Mouse (Mus musculus) bone marrow, adult 2 months (tissue): ENCODE data around the gene 2510009E07Rik. TPM values are rescaled to one million over a fixed set of nuclear protein-coding genes. Genes with fewer than 3 reads are reported as not detected.

Source experiments
- H3K27ac ChIP-seq: fragments of 200-500 bp; 2 replicates; pipeline ENCODE4 v1.5.1; 2012; ENCODE audit warnings: low read depth, mild to moderate bottlenecking, control low read depth, inconsistent platforms, low read length; ENCODE audit not compliant: control insufficient read depth, poor library complexity, insufficient read depth
- H3K4me1 ChIP-seq: fragments of 200-500 bp; 2 replicates; pipeline ENCODE4 v1.6.1; 2011; ENCODE audit warnings: low read length; ENCODE audit not compliant: control insufficient read depth, insufficient read depth
- H3K4me3 ChIP-seq: fragments of 200-500 bp; replicated peaks from 2 replicates; pipeline ENCODE3; 2011; ENCODE audit warnings: mild to moderate bottlenecking, low read depth, low read length, control low read depth; ENCODE audit not compliant: control insufficient read depth
- CTCF ChIP-seq: fragments of 200-500 bp; IDR thresholded peaks from 2 replicates; pipeline ENCODE4 v1.5.1; 2011; ENCODE audit warnings: low read length, control low read depth; ENCODE audit not compliant: control insufficient read depth, insufficient read depth
- POLR2A ChIP-seq: fragments of 200-500 bp; IDR thresholded peaks from 2 replicates; pipeline ENCODE4 v1.6.1; 2011; ENCODE audit warnings: low read depth, mild to moderate bottlenecking, control low read depth, low read length, borderline replicate concordance; ENCODE audit not compliant: control insufficient read depth
- WGBS: fragments of 180-500 bp; shearing (Covaris S2); methylation state at CpG from one replicate; pipeline ENCODE4 v1.1.7; 2018; 5-methylcytosine and 5-hydroxymethylcytosine counted together
- polyA plus RNA-seq: library from polyadenylated mRNA; stranded (reverse); fragments of >200 nt; gene quantifications from 2 replicates; pipeline ENCODE4 v1.2.4, GENCODE M21; 2011; ENCODE audit warnings: low replicate concordance; ENCODE audit not compliant: missing spikeins, insufficient read depth, insufficient read length

2510009E07Rik gene
- polyA plus RNA-seq, 1 experiment, result 3.9 TPM

DNA sequence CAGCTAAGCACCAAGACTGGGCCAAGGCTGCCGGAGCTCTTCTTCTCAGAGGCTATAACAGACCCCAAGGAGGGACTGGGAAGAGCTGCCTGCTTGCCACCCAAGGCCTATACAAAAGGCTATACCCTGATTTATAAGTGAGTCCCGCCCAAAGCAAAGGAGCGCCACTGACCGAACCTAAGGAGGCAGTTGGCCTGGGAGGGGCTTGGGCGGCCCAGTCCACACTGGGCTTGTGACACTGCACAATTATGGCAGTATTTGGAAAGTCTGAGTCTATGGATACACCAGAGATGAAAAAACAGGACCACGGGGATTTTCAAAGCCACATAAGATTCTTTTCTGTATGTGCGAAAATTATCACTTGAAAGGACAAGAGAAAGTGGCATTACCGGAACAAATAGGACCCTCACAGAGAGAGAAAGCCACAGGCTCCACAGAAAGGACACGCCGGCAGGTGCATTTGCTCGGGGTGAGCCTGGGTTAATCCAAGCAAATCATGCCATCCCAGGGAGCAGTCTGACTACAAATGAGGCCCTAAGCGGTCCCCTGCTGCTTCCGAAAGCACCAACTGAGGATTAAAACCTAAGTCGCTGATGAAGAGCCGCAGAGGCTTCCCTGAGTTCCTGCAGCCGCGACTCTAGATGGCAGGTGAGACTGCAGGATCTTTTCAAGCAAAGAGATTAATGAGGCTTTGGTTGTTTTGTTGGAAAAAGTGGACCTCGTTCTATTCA is 29.7 kb downstream of the 2510009E07Rik start:
- no peak overlapping the region for H3K4me3 ChIP-seq
- H3K4me1 ChIP-seq, result no peaks in the 10 kb centered on the region
- 79% methylated on average over 18 of the region's 18 CpGs for WGBS
- no peak for TF ChIP-seq POLR2A
- TF ChIP-seq CTCF, result no peak
- no peak overlapping the region for H3K27ac ChIP-seq

DNA sequence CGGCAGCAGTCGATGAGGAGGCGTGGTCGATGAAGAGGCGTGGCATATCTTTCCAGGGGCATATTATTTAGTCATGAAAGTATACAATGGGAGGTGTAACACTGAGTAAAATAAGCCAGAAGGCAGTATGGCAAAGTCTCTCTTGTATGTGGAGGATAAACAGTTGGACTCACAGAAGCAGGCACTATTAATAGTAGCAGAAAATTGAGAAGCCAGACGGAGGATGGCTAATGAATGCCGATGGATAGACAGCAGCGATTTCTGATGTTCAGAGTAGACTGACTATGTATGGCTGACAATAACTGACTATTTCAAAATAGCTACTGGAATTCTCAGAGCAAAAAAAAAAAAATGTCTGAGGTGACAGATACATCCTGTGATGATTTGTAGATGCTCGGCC is 38.5 kb downstream of the 2510009E07Rik start:
- TF ChIP-seq CTCF (no peak), POLR2A (no peak)
- WGBS, result 88% methylated on average over 9 of the region's 9 CpGs
- H3K27ac ChIP-seq, result no peak overlapping the region

DNA sequence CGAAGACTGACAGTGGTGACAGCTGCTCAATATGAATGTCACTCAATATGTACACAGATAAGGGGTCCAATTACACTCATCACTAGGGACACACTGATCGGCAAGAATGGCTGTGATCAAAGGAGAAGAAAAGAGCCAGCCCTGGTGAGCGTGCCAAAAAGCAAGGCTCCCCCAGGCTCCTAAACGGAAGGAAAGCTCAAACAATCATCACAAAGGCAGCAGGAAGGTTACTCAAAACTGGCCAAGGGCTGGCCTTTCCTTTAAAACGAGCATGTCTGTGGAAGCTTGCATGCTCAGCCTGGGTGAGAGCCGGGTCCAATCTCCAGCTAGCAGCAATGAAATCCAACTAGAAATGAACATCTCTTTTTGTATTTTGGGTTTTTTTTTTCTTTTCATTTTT is 39.2 kb downstream of the 2510009E07Rik start:
- Histone ChIP-seq H3K4me1 (no peaks in the 10 kb centered on the region), H3K27ac (no peak overlapping the region), H3K4me3 (no peak overlapping the region)
- TF ChIP-seq POLR2A (no peak), CTCF (no peak)
- 76% methylated on average over 6 of the region's 6 CpGs for WGBS

More for the DNA sequence above, 38.5 kb downstream of the 2510009E07Rik start:
- Histone ChIP-seq H3K4me1 (no peaks in the 10 kb centered on the region), H3K4me3 (no peak overlapping the region)

DNA sequence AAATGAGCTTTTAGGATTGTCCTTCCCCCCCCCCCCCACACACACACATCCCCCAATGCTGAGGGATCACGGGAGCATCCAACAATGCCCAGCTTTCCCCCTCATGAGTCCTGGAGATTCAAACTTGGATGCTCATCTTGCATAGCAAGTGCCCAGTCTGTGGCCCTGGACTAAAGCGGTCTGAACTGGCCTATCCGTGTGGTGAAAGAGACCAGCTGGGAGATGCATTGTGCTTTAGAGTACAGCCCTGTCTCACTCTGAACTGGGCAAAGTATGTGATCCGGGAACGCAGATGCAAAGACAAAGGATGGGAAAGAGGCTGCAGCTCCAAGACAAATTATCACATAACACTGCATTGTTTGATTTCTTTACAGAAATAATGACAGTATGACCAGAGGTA is 40.1 kb downstream of the 2510009E07Rik start:
- TF ChIP-seq CTCF (no peak), POLR2A (no peak)
- Histone ChIP-seq H3K27ac (no peak overlapping the region), H3K4me3 (no peak overlapping the region), H3K4me1 (no peaks in the 10 kb centered on the region)
- 91% methylated on average over 5 of the region's 5 CpGs for WGBS

DNA sequence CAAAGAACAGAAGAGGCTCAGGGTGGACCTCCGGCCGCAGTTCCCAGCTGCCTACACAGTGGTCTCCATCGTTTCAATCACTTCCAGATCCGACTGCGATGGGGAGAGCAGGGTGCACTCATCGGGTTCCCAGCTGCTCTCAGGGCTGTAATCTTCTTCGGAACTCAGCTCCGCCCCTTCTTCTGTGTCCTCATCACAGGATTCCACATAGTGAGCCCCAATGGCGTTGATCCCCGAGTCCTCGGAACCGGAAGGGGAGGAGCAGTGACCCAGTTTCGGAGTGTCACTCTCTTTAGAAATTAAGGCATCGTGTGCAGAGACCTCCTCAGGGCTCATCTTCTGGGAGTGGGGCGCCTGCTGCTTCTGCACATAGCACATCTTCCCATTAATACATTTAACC is 41.3 kb downstream of the 2510009E07Rik start:
- H3K4me3 ChIP-seq, result no peak overlapping the region
- 86% methylated on average over 15 of the region's 15 CpGs for WGBS
- TF ChIP-seq CTCF (no peak), POLR2A (no peak)

DNA sequence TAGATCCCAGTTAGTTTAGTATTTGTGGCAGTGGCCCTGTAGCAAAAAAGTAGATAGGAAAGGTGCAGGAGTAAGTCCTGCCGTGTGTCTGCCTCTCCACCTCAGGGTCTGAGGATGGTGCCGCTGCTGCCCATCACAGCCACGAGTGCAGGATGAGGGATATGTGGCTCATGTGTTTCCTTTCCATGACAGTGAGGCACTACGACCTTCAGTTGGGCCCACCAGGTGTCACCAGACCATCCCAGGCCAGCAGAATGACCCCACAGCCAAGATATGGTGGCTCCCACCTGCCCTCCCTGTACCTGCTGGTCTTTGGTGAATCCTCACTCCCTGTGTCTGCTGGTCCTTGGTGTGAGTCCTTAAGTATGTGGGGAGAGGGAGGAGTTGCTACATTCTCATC is 43.3 kb downstream of the 2510009E07Rik start:
- 76% methylated on average over 4 of the region's 4 CpGs for WGBS
- Histone ChIP-seq H3K27ac (no peak overlapping the region), H3K4me1 (no peaks in the 10 kb centered on the region), H3K4me3 (no peak overlapping the region)
- TF ChIP-seq CTCF (no peak), POLR2A (no peak)

More for the DNA sequence above, 41.3 kb downstream of the 2510009E07Rik start:
- H3K4me1 ChIP-seq, result no peaks in the 10 kb centered on the region
- H3K27ac ChIP-seq, result no peak overlapping the region

DNA sequence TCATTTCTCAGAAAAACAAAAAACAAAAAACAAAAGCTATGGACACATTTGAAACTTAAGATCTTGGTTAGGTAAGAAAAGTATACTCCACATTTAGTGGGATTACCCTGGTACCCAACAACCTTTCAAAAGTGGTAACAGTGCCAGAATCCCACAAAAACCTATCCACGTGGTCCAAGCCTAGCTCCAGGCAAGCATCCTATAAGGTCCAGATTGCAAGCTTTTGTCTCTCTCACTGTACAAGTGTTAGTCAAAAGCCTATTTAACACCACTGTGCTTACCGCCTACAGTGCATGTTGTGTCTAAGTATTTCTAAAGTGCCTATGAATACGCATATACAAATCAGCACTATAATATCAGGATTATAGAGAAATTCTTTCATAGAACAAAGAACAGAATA is 44.2 kb downstream of the 2510009E07Rik start:
- Histone ChIP-seq H3K4me1 (no peaks in the 10 kb centered on the region), H3K27ac (no peak overlapping the region), H3K4me3 (no peak overlapping the region)
- 85% methylated on average over 3 of the region's 3 CpGs for WGBS
- no peak for TF ChIP-seq POLR2A
- TF ChIP-seq CTCF, result no peak

DNA sequence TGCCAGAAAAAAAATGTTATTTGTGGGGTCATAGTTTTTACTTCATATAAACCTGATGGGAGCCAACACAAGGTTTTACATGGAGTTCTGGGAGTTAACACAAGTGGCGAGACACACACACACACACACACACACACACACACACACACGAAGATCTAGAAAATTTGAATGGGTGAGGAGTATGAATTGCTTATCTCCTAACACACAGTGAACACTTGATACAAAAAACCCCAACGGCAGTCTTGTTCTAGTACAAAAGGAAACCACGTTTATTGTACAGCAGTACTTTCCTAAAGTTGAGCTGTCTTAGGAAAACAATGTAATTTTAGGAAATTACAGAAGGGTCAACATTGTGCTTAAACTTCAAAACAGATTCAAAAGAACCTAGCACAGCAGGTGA is 45.7 kb downstream of the 2510009E07Rik start:
- H3K27ac ChIP-seq, result no peak overlapping the region
- H3K4me3 ChIP-seq, result no peak overlapping the region
- WGBS, result 32% methylated on average over 4 of the region's 4 CpGs
- TF ChIP-seq CTCF (no peak), POLR2A (no peak)
- no peaks in the 10 kb centered on the region for H3K4me1 ChIP-seq
